Comparison of ENCODE assay signal across 8 mouse cellular contexts in the genomic region with DNA sequence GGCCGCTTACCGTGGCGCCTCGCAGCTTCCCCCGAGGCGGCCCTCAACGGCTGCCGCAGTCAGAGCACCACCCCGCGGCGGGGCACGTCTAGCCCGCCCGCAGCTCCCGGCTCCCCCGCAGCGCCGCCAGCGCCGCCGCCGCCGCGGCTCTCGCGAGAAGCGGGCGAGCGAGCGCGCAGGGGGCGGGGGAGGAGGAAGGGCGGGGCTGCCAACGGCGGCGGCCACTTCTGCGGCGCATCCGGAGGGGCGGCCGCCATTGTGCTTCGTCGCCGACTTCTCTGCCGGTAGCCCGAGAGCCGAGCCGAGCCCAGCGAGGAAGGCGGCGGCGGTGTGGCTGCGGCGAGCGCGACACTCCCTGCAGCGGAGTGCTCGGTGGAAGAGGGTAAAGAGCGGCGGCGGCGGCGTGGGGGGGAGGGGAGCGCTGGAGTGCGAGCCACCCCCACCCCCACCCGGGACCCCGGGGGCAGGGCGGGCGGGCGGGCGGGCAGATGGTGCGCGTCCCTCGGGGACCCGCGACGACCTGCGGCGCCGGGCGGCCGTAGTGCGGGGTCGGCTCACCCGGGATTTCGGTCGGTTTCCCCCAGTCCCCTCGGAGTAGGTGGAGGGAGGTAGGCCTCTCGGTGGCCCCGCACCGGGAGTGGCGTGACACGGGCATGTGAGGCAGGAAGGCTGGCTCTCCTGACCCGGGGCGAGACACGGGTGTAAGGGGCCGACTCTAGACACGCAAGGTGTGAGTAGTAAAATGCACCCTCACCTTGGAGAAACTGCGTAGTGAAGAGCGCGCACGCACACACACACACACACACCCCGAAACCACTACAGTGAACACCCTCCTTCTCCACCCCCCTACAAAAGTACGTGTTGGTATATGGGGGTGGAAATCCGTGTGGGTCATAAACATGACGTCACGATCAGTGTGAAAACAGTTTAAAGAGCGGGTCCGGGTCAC. TPM values are rescaled to one million over a fixed set of nuclear protein-coding genes. Genes with fewer than 3 reads are reported as not detected.
DNase-seq lines count a peak whose midpoint lies in the region; ATAC-seq and TF ChIP-seq lines count a peak whose summit lies in the region.

Gene Baz2b (minus strand): TSS at position 137 of the 949 bp plus-strand sequence.
Gene March7 (plus strand): TSS at position 185 of the 949 bp plus-strand sequence.

- H3K79me3 ChIP-seq in C2C12 (ENCODE audit: low read depth) = peaks cover 49% of the 10 kb centered on the region

- H3K27me3 ChIP-seq in C2C12 (ENCODE audit: control insufficient read depth, insufficient read depth, insufficient read length) = no peaks in the 10 kb centered on the region
- no peaks in the 10 kb centered on the region for H3K27me3 ChIP-seq in erythroblast, embryonic 14.5 days (ENCODE audit: control insufficient read depth)
- H3K27me3 ChIP-seq in heart, embryonic 11.5 days (ENCODE audit: control insufficient read depth, insufficient read depth, low read length) = no peaks in the 10 kb centered on the region
- no peaks in the 10 kb centered on the region for H3K27me3 ChIP-seq in kidney, embryonic 16.5 days (ENCODE audit: insufficient read depth, low read length)

- H3K4me3 ChIP-seq in C2C12 (ENCODE audit: insufficient read depth, poor library complexity, severe bottlenecking) = peak within 1 kb of the TSS; percentile 54
- peak within 1 kb of the TSS; percentile 78 for H3K4me3 ChIP-seq in erythroblast, embryonic 14.5 days (replicated peaks)
- H3K4me3 ChIP-seq in heart, embryonic 11.5 days (ENCODE audit: low read depth, low read length) = peak within 1 kb of the TSS; percentile 99
- peak within 1 kb of the TSS; percentile 96 for H3K4me3 ChIP-seq in kidney, embryonic 16.5 days (ENCODE audit: low read length)

- peak within 1 kb of the TSS; percentile 87 for H3K4me2 ChIP-seq in heart, embryonic 11.5 days
- peak within 1 kb of the TSS; percentile 77 for H3K4me2 ChIP-seq in kidney, embryonic 16.5 days (replicated peaks; ENCODE audit: low read depth, low read length)

- peak within 1 kb of the TSS; percentile 96 for H3ac ChIP-seq in C2C12 (ENCODE audit: control insufficient read depth, insufficient read length, low read depth)

- no peaks in the 10 kb centered on the region for H3K9me3 ChIP-seq in erythroblast, embryonic 14.5 days (ENCODE audit: control insufficient read depth, low read length)
- H3K9me3 ChIP-seq in heart, embryonic 11.5 days (replicated peaks; ENCODE audit: control insufficient read depth, low read length) = no peaks in the 10 kb centered on the region
- no peaks in the 10 kb centered on the region for H3K9me3 ChIP-seq in kidney, embryonic 16.5 days (ENCODE audit: low read length)

- peaks cover 34% of the 10 kb centered on the region for H3K36me3 ChIP-seq in C2C12 (ENCODE audit: control insufficient read depth, insufficient read depth)
- peaks cover 51% of the 10 kb centered on the region for H3K36me3 ChIP-seq in erythroblast, embryonic 14.5 days (ENCODE audit: control insufficient read depth)
- peaks cover 3% of the 10 kb centered on the region; the same call in 1 of the 2 replicates for H3K36me3 ChIP-seq in heart, embryonic 11.5 days (ENCODE audit: control insufficient read depth, insufficient read depth, low read length)
- H3K36me3 ChIP-seq in kidney, embryonic 16.5 days (ENCODE audit: insufficient read depth, low read length) = peaks cover 24% of the 10 kb centered on the region

- TF ChIP-seq CTCF in C2C12 (IDR thresholded peaks at IDR 0.05; ENCODE audit: control insufficient read depth, insufficient read depth, insufficient read length) = peak; percentile 74

- H3K27ac ChIP-seq in heart, embryonic 11.5 days (ENCODE audit: low read depth, low read length) = peak within 1 kb of the TSS; percentile 88
- H3K27ac ChIP-seq in kidney, embryonic 16.5 days (ENCODE audit: low read length) = peak within 1 kb of the TSS; percentile 85

- H3K9ac ChIP-seq in heart, embryonic 11.5 days (ENCODE audit: low read depth, low read length) = peak within 1 kb of the TSS; percentile 98
- peak within 1 kb of the TSS; percentile 99 for H3K9ac ChIP-seq in kidney, embryonic 16.5 days (replicated peaks; ENCODE audit: low read length)

- WGBS in heart, embryonic 11.5 days (ENCODE audit: insufficient replicate concordance) = under 1% methylated on average over 67 of the region's 109 CpGs
- under 1% methylated on average over 53 of the region's 109 CpGs for WGBS in kidney, embryonic 16.5 days

- ATAC-seq in heart, embryonic 11.5 days (replicated peaks; ENCODE audit: insufficient number of reproducible peaks, low FRiP score, low TSS enrichment) = peak; percentile 93
- ATAC-seq in kidney, embryonic 16.5 days (ENCODE audit: low FRiP score, low TSS enrichment) = peak; percentile 94

- H3K4me1 ChIP-seq in erythroblast, embryonic 14.5 days (ENCODE audit: control insufficient read depth) = peaks cover 51% of the 10 kb centered on the region
- peaks cover 29% of the 10 kb centered on the region for H3K4me1 ChIP-seq in heart, embryonic 11.5 days (ENCODE audit: control insufficient read depth, insufficient read depth, low read length)
- H3K4me1 ChIP-seq in kidney, embryonic 16.5 days (ENCODE audit: insufficient read depth, low read length) = peaks cover 27% of the 10 kb centered on the region

- DNase-seq in brain, embryonic 18.5 days (ENCODE audit: low read depth, low spot score) = peak; percentile 69
- DNase-seq in liver = peak; percentile 93
- DNase-seq in monocyte, adult 2 months (ENCODE audit: low read depth in 1 of 2, low spot score in 2 of 2) = peak; percentile 64 to 83
- DNase-seq in spleen, postnatal 14 days (ENCODE audit: low spot score in 2 of 2) = peak; percentile 78 to 86

- peaks cover 68% of the 10 kb centered on the region for H3K79me2 ChIP-seq in C2C12 (ENCODE audit: control insufficient read depth, insufficient read depth)

TF ChIP-seq in C2C12, 6 proteins besides CTCF, POLR2A, EP300 and RAD21:
- TF ChIP-seq USF1 (IDR thresholded peaks at IDR 0.05; ENCODE audit: low read depth) (no peak), FOSL1 (IDR thresholded peaks at IDR 0.05; ENCODE audit: insufficient read depth, low read length, poor library complexity, severe bottlenecking) (no peak), MAX (IDR thresholded peaks at IDR 0.05) (no peak)

RNA-seq across cellular contexts. Expression of gene Baz2b, which starts in this region (rescaled TPM):
- polyA plus RNA-seq in C2C12 (2012; fragmentation: generic; extraction: Trizol) = 9.4 TPM
- 1.6 and 1.8 TPM in 2 replicates for polyA plus RNA-seq in erythroblast, embryonic 14.5 days (2012)
- 51.2 and 56.1 TPM in 2 replicates for polyA plus RNA-seq in heart, embryonic 11.5 days (2014; fragmentation: Nextera tagmentation; extraction: Ambion mirVana)
- polyA plus RNA-seq in kidney, embryonic 16.5 days (2015; fragmentation: Nextera tagmentation; extraction: Ambion mirVana) = 51.1 and 57.7 TPM in 2 replicates

RNA-seq across cellular contexts. Expression of gene March7, which starts in this region (rescaled TPM):
- polyA plus RNA-seq in C2C12 (2012; fragmentation: generic; extraction: Trizol) = 6.0 TPM
- polyA plus RNA-seq in erythroblast, embryonic 14.5 days (2012) = 0.24 and 0.28 TPM in 2 replicates
- 62.6 and 65.2 TPM in 2 replicates for polyA plus RNA-seq in heart, embryonic 11.5 days (2014; fragmentation: Nextera tagmentation; extraction: Ambion mirVana)
- polyA plus RNA-seq in kidney, embryonic 16.5 days (2015; fragmentation: Nextera tagmentation; extraction: Ambion mirVana) = 64.6 and 71.3 TPM in 2 replicates

Comparison
In these comparisons a context has a peak if more than half of its experiments do, and no peak if none do; other contexts are left out.
1. Peak in every context shown above with its lines: DNase-seq, ATAC-seq, H3K4me3 ChIP-seq and H3K27ac ChIP-seq.